Mouse (Mus musculus) heart, postnatal 0 days (tissue): ENCODE data around the gene Ifrd2.

Experiments
- CTCF ChIP-seq: IDR thresholded peaks from 2 replicates; pipeline ENCODE4 v1.5.1; 2016; ENCODE audit warnings: antibody characterized with exemption, control low read depth, low read depth
- EP300 ChIP-seq: IDR thresholded peaks from 2 replicates; pipeline ENCODE4 v1.6.1; 2016; ENCODE audit warnings: antibody characterized with exemption, low read depth

DNA sequence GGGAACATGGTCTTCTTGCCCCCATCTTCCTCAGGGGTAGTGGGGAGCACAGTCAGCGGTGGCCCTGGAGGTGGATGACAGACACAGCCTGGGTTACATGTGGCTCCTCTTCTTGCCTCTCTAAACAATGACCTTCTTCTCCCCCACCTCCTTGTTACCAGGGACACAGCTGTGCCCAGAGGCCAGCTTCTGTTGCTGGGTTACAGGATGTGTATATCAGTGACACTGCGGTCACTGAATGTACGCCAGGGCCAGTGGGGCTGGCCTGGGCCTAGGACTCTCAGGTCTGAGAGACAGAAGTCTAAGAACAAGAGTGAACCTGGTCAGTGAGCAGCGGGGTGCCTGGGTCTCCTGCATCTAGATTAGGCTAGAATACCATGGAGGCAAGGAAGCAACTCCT lies 27.6 kb downstream of the Ifrd2 start:
- no peak for TF ChIP-seq CTCF
- no peak for TF ChIP-seq EP300
